Mouse (Mus musculus): Measurements from ENCODE around the gene Oxct2b.

GRCm38 (mm10) chr4:123071266-123071966 lies 44.6 kb upstream of the Oxct2b start:
- TF ChIP-seq POLR2A (IDR thresholded peaks at IDR 0.05; ENCODE audit: extremely low read depth, insufficient read depth, low read length): no peak
- peak; percentile 63 for TF ChIP-seq CTCF (IDR thresholded peaks at IDR 0.05; ENCODE audit: low read depth, low read length)
